Mouse (Mus musculus) ES-E14 (cell line): ENCODE measurements around the gene H2-DMb2.

Experiments used
- CHD2 ChIP-seq: IDR thresholded peaks from 2 replicates; pipeline ENCODE4 v1.6.1; 2014; ENCODE audit warnings: mild to moderate bottlenecking, low read depth, low read length, inconsistent platforms
- MAFK ChIP-seq: IDR thresholded peaks from 2 replicates; pipeline ENCODE4 v1.6.1; 2014; ENCODE audit warnings: mild to moderate bottlenecking, low read depth, low read length, inconsistent platforms; ENCODE audit not compliant: insufficient read depth
- ZC3H11A ChIP-seq: IDR thresholded peaks from 2 replicates; pipeline ENCODE4 v1.6.1; 2012; ENCODE audit warnings: low read depth, mild to moderate bottlenecking, inconsistent platforms, low read length, borderline replicate concordance
- ZNF384 ChIP-seq: IDR thresholded peaks from 2 replicates; pipeline ENCODE4 v1.6.1; 2012; ENCODE audit warnings: low read depth, low read length, inconsistent platforms

- TF ChIP-seq CHD2: no peak
- TF ChIP-seq MAFK: no peak
- TF ChIP-seq ZC3H11A: no peak
- TF ChIP-seq ZNF384: no peak
These were observed 48.6 kb upstream of the H2-DMb2 start for GRCm38 (mm10) chr17:34094283-34095035.
